Mouse (Mus musculus) bone marrow macrophage, adult 2 months (primary cell): ENCODE measurements around the gene Arid3c.

Source experiments
- CTCF ChIP-seq: IDR thresholded peaks from 2 replicates; pipeline ENCODE4 v1.5.1; 2012; ENCODE audit warnings: low read depth, mild to moderate bottlenecking, low read length, moderate library complexity
- POLR2A ChIP-seq: IDR thresholded peaks from 2 replicates; pipeline ENCODE4 v1.6.1; 2012; ENCODE audit warnings: mild to moderate bottlenecking, low read depth, low read length, borderline replicate concordance

- TF ChIP-seq CTCF (no peak), POLR2A (no peak)
Measured at GRCm38 (mm10) chr4:41731052-41731765, at the start of gene Arid3c.
